Mouse (Mus musculus) 416B (cell line): ENCODE data around the gene Nav2.

Experiments
- DNase-seq: peaks from one replicate; pipeline ENCODE4 v3.0.0; 2011; ENCODE audit warnings: low read depth

Nav2 gene

DNA sequence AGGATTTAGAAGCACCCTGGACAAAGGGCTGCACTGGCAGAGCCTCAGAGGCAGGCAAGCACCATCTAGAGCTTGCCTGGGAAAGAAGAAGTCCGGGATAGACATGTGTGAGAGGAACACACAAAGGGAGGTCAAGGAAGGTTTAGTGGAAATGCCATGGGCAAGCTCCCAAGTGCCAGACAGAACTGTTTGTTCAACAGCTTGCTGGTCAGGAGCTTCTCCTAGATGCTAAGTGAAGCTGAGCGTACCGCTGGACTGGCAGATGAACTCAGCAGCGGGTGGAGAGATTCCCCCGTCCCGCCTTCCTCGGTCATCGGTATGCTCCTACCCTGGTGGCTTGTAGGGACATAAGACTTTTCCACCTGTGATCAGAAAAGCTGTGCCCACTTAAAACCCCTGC lies 654.3 kb downstream of the Nav2 start:
- DNase-seq, result no peak

GRCm38 (mm10) chr7:49565084-49565483 lies 656.6 kb downstream of the Nav2 start:
- no peak for DNase-seq

GRCm38 (mm10) chr7:49565798-49566197 lies 657.3 kb downstream of the Nav2 start:
- no peak for DNase-seq

DNA sequence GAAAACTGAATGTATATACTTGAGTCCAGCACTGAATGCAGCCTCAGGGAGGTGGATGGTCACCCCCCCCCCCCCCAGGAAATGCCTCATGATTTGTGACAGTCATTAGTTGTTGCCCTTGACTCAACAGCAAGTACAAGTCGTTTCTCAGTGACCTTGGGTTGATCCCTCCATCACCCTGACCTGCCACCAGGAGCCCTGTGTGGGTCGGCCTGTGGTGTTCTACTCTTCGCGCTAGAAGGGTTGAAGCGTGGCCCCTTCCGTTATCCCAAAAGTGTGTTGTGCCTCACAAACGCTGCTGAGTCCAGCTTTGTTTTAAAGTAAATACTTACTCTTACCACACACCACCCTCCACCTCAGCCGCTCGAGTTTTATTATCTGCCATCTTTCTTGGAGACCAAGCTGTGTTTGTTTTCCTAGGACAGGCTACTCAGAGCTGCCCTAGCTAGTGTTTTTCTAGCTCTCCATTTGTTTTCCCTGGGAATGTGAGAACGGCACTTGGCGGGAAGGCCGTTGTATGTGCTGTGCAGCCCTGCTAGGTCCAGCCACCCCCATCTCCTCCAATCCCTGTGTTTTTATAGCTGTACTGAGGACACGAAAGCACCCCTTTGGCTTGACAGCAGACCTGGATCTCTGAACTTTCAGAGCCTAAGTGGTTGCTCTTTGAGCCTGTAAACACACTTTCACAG lies 659.0 kb downstream of the Nav2 start:
- DNase-seq, result no peak

DNA sequence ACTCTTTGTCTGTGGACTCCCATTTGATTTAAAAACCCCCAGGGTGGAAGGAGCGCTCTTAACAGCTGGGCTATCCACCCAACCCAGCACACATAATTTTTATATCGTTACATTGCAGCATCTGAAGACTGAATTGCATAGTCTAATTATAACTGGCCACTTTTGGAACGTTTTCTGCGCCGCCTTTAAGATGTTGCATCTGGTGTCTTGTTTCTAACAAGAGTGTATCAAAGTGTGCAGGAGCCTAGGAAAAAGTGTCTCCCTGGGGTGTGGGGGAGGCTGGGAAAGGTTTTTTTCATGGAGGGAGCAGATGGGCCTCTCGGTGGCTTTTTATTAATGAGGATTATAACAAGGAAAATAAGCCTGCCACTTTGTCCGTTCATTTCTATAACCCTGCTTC lies 661.1 kb downstream of the Nav2 start:
- DNase-seq, result no peak

DNA sequence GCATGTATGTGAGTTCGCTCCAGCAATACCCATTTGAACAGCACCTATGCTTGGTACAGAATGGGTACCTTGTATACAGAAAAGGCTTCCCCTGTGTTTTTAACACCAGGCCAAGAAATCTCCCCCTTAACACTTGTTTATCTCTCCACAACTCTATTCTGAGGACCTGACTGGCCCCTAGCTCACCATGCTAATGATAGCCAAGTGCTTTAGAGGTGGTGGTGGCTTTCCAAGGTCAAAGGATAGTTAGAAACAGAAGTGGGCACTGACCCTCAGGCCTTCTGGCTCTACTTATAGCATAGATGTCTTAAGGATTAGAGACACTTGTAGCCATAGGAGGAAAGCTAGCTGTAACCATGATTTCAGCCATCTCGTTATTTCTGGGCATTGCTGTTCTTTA lies 663.1 kb downstream of the Nav2 start:
- no peak for DNase-seq

GRCm38 (mm10) chr7:49575226-49575625 lies 666.7 kb downstream of the Nav2 start:
- DNase-seq, result no peak

GRCm38 (mm10) chr7:49577096-49577495 lies 668.6 kb downstream of the Nav2 start:
- DNase-seq, result no peak

GRCm38 (mm10) chr7:49581951-49582350 lies 673.4 kb downstream of the Nav2 start:
- no peak for DNase-seq

DNA sequence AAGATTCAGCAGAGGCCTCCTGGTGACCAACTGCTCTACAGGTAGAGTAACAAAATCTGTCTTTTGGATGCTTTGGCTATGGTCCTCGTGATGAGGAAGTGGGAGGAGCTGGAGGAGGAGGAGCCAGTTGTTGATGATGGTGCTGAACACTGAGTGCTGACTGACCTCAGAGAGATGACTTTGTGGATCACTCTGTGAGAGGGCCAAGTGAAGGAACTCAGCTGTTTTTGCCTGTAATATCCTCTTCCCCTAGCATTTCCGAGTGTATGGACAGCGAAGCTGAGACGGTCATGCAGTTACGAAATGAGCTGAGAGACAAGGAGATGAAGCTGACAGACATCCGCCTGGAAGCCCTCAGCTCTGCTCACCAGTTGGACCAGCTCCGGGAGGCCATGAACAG lies 674.0 kb downstream of the Nav2 start:
- DNase-seq, result no peak

DNA sequence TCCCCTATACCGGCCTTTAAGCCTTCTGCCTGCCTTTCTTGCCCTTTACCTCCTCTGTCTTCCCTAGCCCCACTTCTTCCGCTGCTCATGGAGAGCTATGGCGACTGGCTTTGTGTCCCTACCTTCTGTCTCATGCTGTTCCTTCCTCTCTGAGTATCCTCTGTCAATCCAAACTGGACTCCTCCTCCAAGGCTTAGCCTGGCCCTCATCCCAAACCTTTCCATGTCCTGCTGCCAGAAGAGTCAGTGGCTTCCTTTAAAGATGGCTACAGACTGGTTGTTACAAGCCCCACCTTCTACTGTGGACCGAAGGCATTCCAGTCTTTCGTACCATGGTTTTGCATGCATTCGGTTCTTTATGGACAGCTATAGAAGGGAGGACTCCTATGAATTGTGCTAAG lies 674.7 kb downstream of the Nav2 start:
- DNase-seq, result no peak

DNA sequence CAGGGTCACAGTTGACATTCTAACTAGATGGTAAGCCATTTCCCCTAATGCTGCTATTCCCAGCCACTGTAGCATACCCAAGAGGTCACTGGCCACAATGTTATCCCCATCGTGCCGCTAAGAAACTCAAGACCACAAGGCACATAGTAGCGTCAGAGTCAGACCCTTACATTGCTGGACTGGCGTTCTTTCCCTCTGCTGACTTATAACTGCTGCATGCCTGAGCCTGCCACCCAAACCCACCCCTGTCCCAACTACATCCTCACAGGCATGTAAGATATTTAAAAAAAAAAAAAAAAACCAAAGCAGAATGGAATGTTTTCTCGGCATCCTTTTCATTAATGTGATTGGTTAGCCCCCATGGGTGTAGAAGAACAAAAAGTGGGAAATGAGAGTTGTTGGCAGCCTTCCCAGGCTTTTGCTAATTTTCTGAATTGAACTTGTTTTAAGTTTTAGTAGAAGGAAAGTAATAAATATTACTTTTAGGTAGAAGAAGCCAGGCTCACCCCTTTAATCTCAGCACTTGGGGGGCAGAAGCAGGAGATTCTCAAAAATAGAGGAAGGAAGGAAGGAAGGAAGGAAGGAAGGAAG lies 678.1 kb downstream of the Nav2 start:
- no peak for DNase-seq

- DNase-seq, result no peak
These were observed 681.1 kb downstream of the Nav2 start for GRCm38 (mm10) chr7:49589635-49590034.

DNA sequence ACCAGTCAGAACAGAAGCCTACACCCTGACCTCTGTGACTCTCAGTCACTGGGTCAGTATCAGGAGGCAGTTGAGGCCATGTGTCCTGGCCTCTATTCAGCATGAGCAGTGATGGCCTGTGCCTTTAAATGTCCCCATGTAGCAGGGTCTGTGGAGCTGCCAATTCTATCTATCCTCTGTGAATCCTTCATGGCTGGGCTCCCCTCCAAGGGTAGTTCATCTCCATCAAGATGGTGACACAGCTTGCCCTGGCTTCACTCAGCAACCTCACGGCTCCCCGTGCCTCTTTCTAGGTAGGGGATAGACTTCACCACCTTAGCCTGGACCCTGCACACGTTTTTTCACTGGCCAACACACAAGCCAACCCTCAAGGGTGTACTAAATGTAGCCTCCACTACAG lies 689.3 kb downstream of the Nav2 start:
- no peak for DNase-seq

DNA sequence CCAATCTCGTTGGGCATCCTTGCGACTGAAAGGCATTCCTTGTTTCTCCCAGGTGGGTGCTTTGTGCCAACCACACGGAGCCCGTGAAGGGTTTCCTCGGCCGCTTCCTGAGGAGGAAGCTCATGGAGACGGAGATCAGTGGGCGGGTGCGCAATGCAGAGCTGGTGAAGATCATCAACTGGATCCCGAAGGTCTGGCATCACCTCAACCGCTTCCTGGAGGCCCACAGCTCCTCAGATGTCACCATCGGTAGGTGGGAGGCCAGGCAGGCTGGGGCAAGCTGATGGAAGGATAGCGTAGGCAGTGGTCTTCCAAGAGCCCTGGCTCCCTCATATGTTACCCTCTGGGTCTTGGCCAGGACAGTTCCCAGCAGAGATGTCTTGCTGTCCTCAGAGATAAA lies 689.7 kb downstream of the Nav2 start:
- no peak for DNase-seq

DNA sequence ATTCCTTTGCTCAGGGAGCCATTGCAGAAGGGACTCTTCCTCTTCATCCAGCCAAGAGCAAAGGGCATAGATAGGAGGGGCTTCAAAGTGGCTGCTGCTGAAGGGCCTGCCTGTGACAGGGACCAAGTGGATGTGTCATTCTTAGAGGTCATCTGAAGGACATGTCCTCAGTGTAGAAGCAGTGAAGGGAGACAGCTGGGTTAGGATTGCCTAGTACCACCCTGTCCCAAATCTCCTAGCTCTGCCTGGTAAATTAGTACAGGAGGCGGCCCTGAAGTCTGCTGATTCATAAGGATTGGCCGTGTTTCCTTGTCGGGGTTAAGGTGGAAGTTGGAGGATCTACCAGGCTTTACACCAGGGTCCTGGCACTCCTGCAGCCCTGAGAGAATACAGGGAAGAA lies 691.4 kb downstream of the Nav2 start:
- no peak for DNase-seq

GRCm38 (mm10) chr7:49601191-49601975 lies 692.9 kb downstream of the Nav2 start:
- peak; percentile 80 for DNase-seq

- no peak for DNase-seq
These were observed 695.7 kb downstream of the Nav2 start for GRCm38 (mm10) chr7:49604244-49604643.

- no peak for DNase-seq
These were observed 696.7 kb downstream of the Nav2 start for GRCm38 (mm10) chr7:49604965-49605795.

GRCm38 (mm10) chr7:49616258-49616735 lies 707.8 kb downstream of the Nav2 start:
- peak; percentile 60 for DNase-seq

GRCm38 (mm10) chr7:49617087-49617486 lies 708.6 kb downstream of the Nav2 start:
- no peak for DNase-seq

DNA sequence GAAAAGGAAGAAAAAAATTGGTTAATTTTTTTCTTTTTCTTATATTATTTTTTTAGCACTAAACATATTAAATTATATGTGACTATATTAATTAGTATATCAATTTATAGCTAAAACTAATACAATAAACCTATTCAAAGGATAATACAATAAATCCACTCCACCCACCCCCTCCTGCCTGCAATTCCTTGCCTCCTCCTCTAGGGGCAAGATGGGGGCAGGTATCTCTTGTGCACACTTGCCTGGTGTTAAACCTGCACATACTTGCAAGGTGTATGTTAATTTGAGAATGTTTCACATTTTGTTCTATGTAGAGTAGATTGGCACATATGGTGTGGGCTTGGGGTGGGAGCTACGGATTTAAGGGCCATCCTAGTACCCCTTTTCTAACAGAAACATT lies 711.6 kb downstream of the Nav2 start:
- DNase-seq, result no peak
